Mouse (Mus musculus) C2C12 (cell line): ENCODE measurements around the gene Rhoh. TPM values are rescaled to one million over a fixed set of nuclear protein-coding genes. Genes with fewer than 3 reads are reported as not detected.

Experiments used
- H3K27me3 ChIP-seq: one replicate; pipeline ENCODE4 v1.6.1; 2011; ENCODE audit not compliant: control insufficient read depth, insufficient read depth, insufficient read length
- H3K36me3 ChIP-seq: one replicate; pipeline ENCODE4 v1.6.1; 2011; ENCODE audit not compliant: control insufficient read depth, insufficient read depth
- H3K4me3 ChIP-seq: one replicate; pipeline ENCODE4 v1.5.1; 2011; ENCODE audit warnings: mild to moderate bottlenecking, control low read depth; ENCODE audit not compliant: poor library complexity, insufficient read depth, severe bottlenecking
- H3K79me2 ChIP-seq: one replicate; pipeline ENCODE4 v1.6.1; 2011; ENCODE audit not compliant: control insufficient read depth, insufficient read depth
- H3K79me3 ChIP-seq: one replicate; pipeline ENCODE4 v1.6.1; 2011; ENCODE audit warnings: low read depth, control low read depth
- H3ac ChIP-seq: one replicate; pipeline ENCODE3; 2011; ENCODE audit warnings: low read depth; ENCODE audit not compliant: control insufficient read depth, insufficient read length
- CEBPB ChIP-seq: IDR thresholded peaks from one replicate; pipeline ENCODE4 v1.6.1; 2011; ENCODE audit warnings: low read depth, mild to moderate bottlenecking, control low read depth, moderate library complexity
- CTCF ChIP-seq: IDR thresholded peaks from one replicate; pipeline ENCODE4 v1.5.1; 2011; ENCODE audit not compliant: control insufficient read depth, insufficient read depth, insufficient read length
- FOSL1 ChIP-seq: IDR thresholded peaks from one replicate; pipeline ENCODE4 v1.8.0; 2011; ENCODE audit warnings: mild to moderate bottlenecking, low read length; ENCODE audit not compliant: poor library complexity, insufficient read depth, severe bottlenecking
- MAX ChIP-seq: IDR thresholded peaks from one replicate; pipeline ENCODE4 v1.6.1; 2011; ENCODE audit warnings: mild to moderate bottlenecking, control low read depth
- MYOD1 ChIP-seq: IDR thresholded peaks from one replicate; pipeline ENCODE4 v1.6.1; 2011; ENCODE audit warnings: low read depth; ENCODE audit not compliant: control insufficient read depth, insufficient read length
- MYOG ChIP-seq: IDR thresholded peaks from one replicate; pipeline ENCODE4 v1.6.1; 2011; ENCODE audit not compliant: control insufficient read depth, insufficient read length; ENCODE audit errors: extremely low read depth
- USF1 ChIP-seq: IDR thresholded peaks from one replicate; pipeline ENCODE4 v1.6.1; 2011; ENCODE audit warnings: low read depth, mild to moderate bottlenecking, control low read depth, moderate library complexity
- polyA plus RNA-seq: library from polyadenylated mRNA; unstranded; fragments of >200 nt; fragmentation: generic; extraction: Trizol; gene quantifications from one replicate; pipeline ENCODE4 v1.2.1, GENCODE M21; 2012; ENCODE audit warnings: missing spikeins

Rhoh gene
- polyA plus RNA-seq, 1 experiment = not detected

- no peaks in the 10 kb centered on the region for H3K79me2 ChIP-seq
- H3K27me3 ChIP-seq = peaks cover 3% of the 10 kb centered on the region
- no peak overlapping the region for H3ac ChIP-seq
- H3K79me3 ChIP-seq = no peaks in the 10 kb centered on the region
- H3K4me3 ChIP-seq = no peak overlapping the region
- no peaks in the 10 kb centered on the region for H3K36me3 ChIP-seq
- TF ChIP-seq MYOD1 = no peak
- no peak for TF ChIP-seq CTCF
- no peak for TF ChIP-seq MYOG
- TF ChIP-seq USF1 = no peak
- no peak for TF ChIP-seq CEBPB
- TF ChIP-seq FOSL1 = no peak
- no peak for TF ChIP-seq MAX
Measured at GRCm38 (mm10) chr5:65867380-65868116, 6.5 kb downstream of the Rhoh start.

GRCm38 (mm10) chr5:65868419-65868818 is 7.4 kb downstream of the Rhoh start:
- H3K27me3 ChIP-seq = peaks cover 7% of the 10 kb centered on the region
- TF ChIP-seq USF1 (no peak), CEBPB (no peak), MYOD1 (no peak), CTCF (no peak), FOSL1 (no peak), MYOG (no peak), MAX (no peak)
- no peak overlapping the region for H3ac ChIP-seq
- no peaks in the 10 kb centered on the region for H3K79me3 ChIP-seq
- no peak overlapping the region for H3K4me3 ChIP-seq
- H3K79me2 ChIP-seq = no peaks in the 10 kb centered on the region
- H3K36me3 ChIP-seq = no peaks in the 10 kb centered on the region

- no peak for TF ChIP-seq FOSL1
- Histone ChIP-seq H3K4me3 (no peak overlapping the region), H3K36me3 (no peaks in the 10 kb centered on the region), H3K27me3 (peaks cover 4% of the 10 kb centered on the region), H3K79me3 (no peaks in the 10 kb centered on the region), H3ac (no peak overlapping the region), H3K79me2 (no peaks in the 10 kb centered on the region)
Measured at GRCm38 (mm10) chr5:65869660-65870059, 8.6 kb downstream of the Rhoh start.

GRCm38 (mm10) chr5:65871276-65871875 is 10.4 kb downstream of the Rhoh start:
- H3K4me3 ChIP-seq = no peak overlapping the region
- TF ChIP-seq FOSL1 (no peak), MYOG (no peak), CTCF (no peak), CEBPB (no peak), MAX (no peak), MYOD1 (no peak), USF1 (no peak)
- H3K27me3 ChIP-seq = peaks cover 4% of the 10 kb centered on the region
- no peaks in the 10 kb centered on the region for H3K79me3 ChIP-seq
- H3K36me3 ChIP-seq = no peaks in the 10 kb centered on the region
- no peak overlapping the region for H3ac ChIP-seq
- H3K79me2 ChIP-seq = no peaks in the 10 kb centered on the region

GRCm38 (mm10) chr5:65873212-65873611 is 12.2 kb downstream of the Rhoh start:
- TF ChIP-seq MYOD1 = no peak
- TF ChIP-seq MYOG = no peak
- TF ChIP-seq CTCF = no peak
- TF ChIP-seq MAX = no peak
- TF ChIP-seq USF1 = no peak
- TF ChIP-seq FOSL1 = no peak
- no peak for TF ChIP-seq CEBPB
- Histone ChIP-seq H3K79me3 (no peaks in the 10 kb centered on the region), H3K36me3 (no peaks in the 10 kb centered on the region), H3K27me3 (peaks cover 4% of the 10 kb centered on the region), H3K4me3 (no peak overlapping the region), H3K79me2 (no peaks in the 10 kb centered on the region), H3ac (no peak overlapping the region)

- Histone ChIP-seq H3K36me3 (no peaks in the 10 kb centered on the region), H3ac (no peak overlapping the region), H3K4me3 (no peak overlapping the region), H3K79me2 (no peaks in the 10 kb centered on the region), H3K27me3 (peaks cover 8% of the 10 kb centered on the region), H3K79me3 (no peaks in the 10 kb centered on the region)
- TF ChIP-seq CEBPB = no peak
- no peak for TF ChIP-seq FOSL1
- no peak for TF ChIP-seq USF1
- TF ChIP-seq CTCF = no peak
- no peak for TF ChIP-seq MAX
- no peak for TF ChIP-seq MYOD1
- no peak for TF ChIP-seq MYOG
Measured at GRCm38 (mm10) chr5:65875269-65875668, 14.3 kb downstream of the Rhoh start.
